Mouse (Mus musculus): ENCODE results near the gene Snx5.

DNA sequence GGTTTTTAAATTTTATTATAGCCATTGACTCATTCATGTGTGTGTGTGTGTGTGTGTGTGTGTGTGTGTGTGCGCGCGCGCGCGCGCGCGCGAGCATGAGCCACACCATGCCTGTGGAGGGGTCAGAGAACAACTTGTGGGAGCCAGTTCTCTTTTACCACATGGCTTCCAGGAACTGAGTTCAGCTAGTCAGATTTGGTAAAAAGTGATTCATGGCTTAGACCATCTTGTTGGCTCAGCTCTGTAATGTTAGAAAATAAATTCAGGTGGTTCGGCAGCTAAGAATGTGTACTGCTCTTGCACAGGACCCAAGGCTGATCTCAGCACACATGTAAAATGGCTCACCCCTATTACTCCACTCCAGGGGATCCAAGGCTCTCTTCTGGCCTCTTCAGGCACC is 30.4 kb upstream of the Snx5 start:
- TF ChIP-seq CTCF (IDR thresholded peaks at IDR 0.05 in 2 of 3, conservative IDR thresholded peaks at IDR 0.05 in 1 of 3; ENCODE audit: control insufficient read depth in 1 of 3, insufficient read depth in 1 of 3, low read depth in 2 of 3, low read length in 3 of 3, poor library complexity in 1 of 3, severe bottlenecking in 1 of 3) (no peak), ETS1 (IDR thresholded peaks at IDR 0.05; ENCODE audit: low read depth, low read length) (no peak)
